Mouse (Mus musculus) embryonic fibroblast, embryonic 13.5 days (primary cell): ENCODE measurements around the gene Luzp1.

Experiments used
- CTCF ChIP-seq: IDR thresholded peaks from 2 replicates; pipeline ENCODE4 v1.5.1; 2011; ENCODE audit warnings: mild to moderate bottlenecking, control low read depth, low read length, moderate library complexity, borderline replicate concordance; ENCODE audit not compliant: insufficient read depth
- POLR2A ChIP-seq: IDR thresholded peaks from 2 replicates; pipeline ENCODE4 v1.6.1; 2011; ENCODE audit warnings: low read depth, mild to moderate bottlenecking, control low read depth, low read length, moderate library complexity

- TF ChIP-seq CTCF (peak; percentile 42; the same call in 1 of the 2 replicates), POLR2A (no peak)
These were observed 56.9 kb downstream of the Luzp1 start for GRCm38 (mm10) chr4:136526412-136526811.
